13 mouse cellular contexts compared by ENCODE assay signal in genomic region chr2:92667192-92667591, GRCm38 (mm10).
DNase-seq lines count a peak whose midpoint lies in the region; ATAC-seq lines count a peak whose summit lies in the region.
"Had no signal": no experiment of that assay in that cellular context is flagged by ENCODE, and none has a peak within 500 bp of the region (broad histone marks: within the 10 kb centered on the region; RNA-seq: fewer than 3 reads in every experiment).

No protein-coding gene starts in this region.

- H3K9ac ChIP-seq in midbrain, embryonic 11.5 days (ENCODE audit: low read length), result no peak overlapping the region
- no peak overlapping the region for H3K9ac ChIP-seq in midbrain, embryonic 16.5 days (ENCODE audit: low read depth, low read length)
- no peak overlapping the region for H3K9ac ChIP-seq in midbrain, embryonic 15.5 days
- H3K9ac ChIP-seq: embryonic facial prominence, embryonic 12.5 days; intestine, embryonic 15.5 days; limb, embryonic 13.5 days had no signal

- DNase-seq in midbrain, embryonic 11.5 days (ENCODE audit: low spot score, missing footprints), result peak; percentile 23
- peak; percentile 35 for DNase-seq in heart, adult 8-10 months (ENCODE audit: low spot score)
- peak; percentile 26 to 56 for DNase-seq in kidney, postnatal 25 days
- DNase-seq in gastrocnemius, postnatal 4 days (ENCODE audit: low spot score in 2 of 2), result no peak
- DNase-seq in embryo, embryonic 10 days (ENCODE audit: low spot score), result no peak
- DNase-seq: gastrocnemius, postnatal 14 days; right cerebral cortex, postnatal 25 days had no signal

- no peak overlapping the region for H3K4me2 ChIP-seq in midbrain, embryonic 11.5 days
- H3K4me2 ChIP-seq in midbrain, embryonic 16.5 days (ENCODE audit: low read length), result no peak overlapping the region
- H3K4me2 ChIP-seq in midbrain, embryonic 15.5 days, result no peak overlapping the region
- H3K4me2 ChIP-seq: embryonic facial prominence, embryonic 12.5 days; intestine, embryonic 15.5 days; limb, embryonic 13.5 days had no signal

- H3K9me3 ChIP-seq in midbrain, embryonic 11.5 days (ENCODE audit: control insufficient read depth, low read length), result no peaks in the 10 kb centered on the region
- 0 out of 2 replicates have a peak, but pooled peaks cover 2% of the 10 kb centered on the region for H3K9me3 ChIP-seq in midbrain, embryonic 16.5 days (replicated peaks; ENCODE audit: control insufficient read depth, low read length, poor library complexity, severe bottlenecking)
- no peaks in the 10 kb centered on the region for H3K9me3 ChIP-seq in midbrain, embryonic 15.5 days
- H3K9me3 ChIP-seq: embryonic facial prominence, embryonic 12.5 days; intestine, embryonic 15.5 days; limb, embryonic 13.5 days had no signal

- no peaks in the 10 kb centered on the region; the same call in 1 of the 2 replicates for H3K4me1 ChIP-seq in midbrain, embryonic 11.5 days (ENCODE audit: control insufficient read depth, insufficient read depth, low read length)
- H3K4me1 ChIP-seq in midbrain, embryonic 16.5 days (ENCODE audit: control insufficient read depth, insufficient read depth, low read length), result 0 out of 2 replicates have a peak, but pooled peaks cover 2% of the 10 kb centered on the region
- H3K4me1 ChIP-seq in midbrain, embryonic 15.5 days, result peaks cover 4% of the 10 kb centered on the region; the same call in 1 of the 2 replicates
- H3K4me1 ChIP-seq: embryonic facial prominence, embryonic 12.5 days; intestine, embryonic 15.5 days; limb, embryonic 13.5 days had no signal

- no peaks in the 10 kb centered on the region; the same call in 1 of the 2 replicates for H3K27me3 ChIP-seq in midbrain, embryonic 11.5 days (ENCODE audit: control insufficient read depth, insufficient read depth, low read length)
- H3K27me3 ChIP-seq in midbrain, embryonic 16.5 days (ENCODE audit: control insufficient read depth, insufficient read depth, low read depth, low read length), result no peaks in the 10 kb centered on the region
- no peaks in the 10 kb centered on the region for H3K27me3 ChIP-seq in midbrain, embryonic 15.5 days (replicated peaks)
- H3K27me3 ChIP-seq: embryonic facial prominence, embryonic 12.5 days; intestine, embryonic 15.5 days; limb, embryonic 13.5 days had no signal

- no peak for ATAC-seq in midbrain, embryonic 11.5 days (ENCODE audit: low FRiP score)
- ATAC-seq in midbrain, embryonic 16.5 days, result no peak
- ATAC-seq in megakaryocyte progenitor cell, adult 5-6 weeks (replicated peaks; ENCODE audit: poor library complexity), result peak; percentile 90
- ATAC-seq in midbrain, embryonic 15.5 days (replicated peaks), result no peak
- ATAC-seq: intestine, embryonic 15.5 days had no signal

- no peak overlapping the region for H3K4me3 ChIP-seq in midbrain, embryonic 11.5 days (ENCODE audit: low read depth, low read length)
- no peak overlapping the region for H3K4me3 ChIP-seq in midbrain, embryonic 16.5 days (ENCODE audit: low read depth, low read length)
- H3K4me3 ChIP-seq in midbrain, embryonic 15.5 days, result no peak overlapping the region
- H3K4me3 ChIP-seq: embryonic facial prominence, embryonic 12.5 days; intestine, embryonic 15.5 days; limb, embryonic 13.5 days had no signal

- no peaks in the 10 kb centered on the region for H3K36me3 ChIP-seq in midbrain, embryonic 11.5 days (ENCODE audit: control insufficient read depth, insufficient read depth, low read length)
- no peaks in the 10 kb centered on the region for H3K36me3 ChIP-seq in midbrain, embryonic 16.5 days (ENCODE audit: control insufficient read depth, insufficient read depth, low read length)
- no peaks in the 10 kb centered on the region for H3K36me3 ChIP-seq in midbrain, embryonic 15.5 days (replicated peaks)
- H3K36me3 ChIP-seq: embryonic facial prominence, embryonic 12.5 days; intestine, embryonic 15.5 days; limb, embryonic 13.5 days had no signal

- no peak overlapping the region for H3K27ac ChIP-seq in midbrain, embryonic 11.5 days (ENCODE audit: low read depth, low read length)
- no peak overlapping the region for H3K27ac ChIP-seq in midbrain, embryonic 16.5 days (ENCODE audit: low read length)
- H3K27ac ChIP-seq in midbrain, embryonic 15.5 days, result no peak overlapping the region
- H3K27ac ChIP-seq: embryonic facial prominence, embryonic 12.5 days; intestine, embryonic 15.5 days; limb, embryonic 13.5 days had no signal

- 69% methylated on average over 1 of the region's 1 CpGs for WGBS in midbrain, embryonic 11.5 days
- 87% methylated on average over 1 of the region's 1 CpGs for WGBS in midbrain, embryonic 16.5 days
- 88% methylated on average over 1 of the region's 1 CpGs for WGBS in midbrain, embryonic 15.5 days

Comparison
In these comparisons a context has a peak if more than half of its experiments do, and no peak if none do; other contexts are left out.
1. DNase-seq: peak in midbrain, embryonic 11.5 days (single experiment), heart, adult 8-10 months (single experiment) and kidney, postnatal 25 days (2 of 2); none in gastrocnemius, postnatal 4 days (0 of 2) and embryo, embryonic 10 days (single experiment).